Mouse (Mus musculus): ENCODE results near the gene Prrt2. TPM values are rescaled to one million over a fixed set of nuclear protein-coding genes. Genes with fewer than 3 reads are reported as not detected.

Gene Prrt2
- polyA plus RNA-seq, 1 experiment from 2014 or later, result 13.1 TPM

Small RNA genes lying within 50 kb of the gene (microRNA-seq; reads per million reads assigned to microRNA genes)
- not detected for gene Gm44343

Other genes starting within 250 kb of the Prrt2 start
- gene Ypel3, start 244.3 kb downstream of the Prrt2 start, polyA plus RNA-seq (2015; fragmentation: Nextera tagmentation; extraction: Ambion mirVana), result 104 and 112 TPM in 2 replicates
- 0.27 and 0.59 TPM in 2 replicates for gene Tbx6, start 239.7 kb downstream of the Prrt2 start, polyA plus RNA-seq (2015; fragmentation: Nextera tagmentation; extraction: Ambion mirVana)
- gene Ppp4c, start 228.7 kb downstream of the Prrt2 start, polyA plus RNA-seq (2015; fragmentation: Nextera tagmentation; extraction: Ambion mirVana), result 300 and 311 TPM in 2 replicates
- gene Fam57b, start 223.5 kb downstream of the Prrt2 start, polyA plus RNA-seq (2015; fragmentation: Nextera tagmentation; extraction: Ambion mirVana), result 0.45 and 0.70 TPM in 2 replicates
- gene 4930451I11Rik, start 189.6 kb downstream of the Prrt2 start, polyA plus RNA-seq (2015; fragmentation: Nextera tagmentation; extraction: Ambion mirVana), result not detected in 2 replicates
- gene Doc2a, start 173.8 kb downstream of the Prrt2 start, polyA plus RNA-seq (2015; fragmentation: Nextera tagmentation; extraction: Ambion mirVana), result 1.6 and 1.9 TPM in 2 replicates
- gene Hirip3, start 159.2 kb downstream of the Prrt2 start, polyA plus RNA-seq (2015; fragmentation: Nextera tagmentation; extraction: Ambion mirVana), result 37.5 and 43.0 TPM in 2 replicates
- gene Ino80e, start 158.8 kb downstream of the Prrt2 start, polyA plus RNA-seq (2015; fragmentation: Nextera tagmentation; extraction: Ambion mirVana), result 84.1 and 108 TPM in 2 replicates
- 53.4 and 53.6 TPM in 2 replicates for gene Taok2, start 136.5 kb downstream of the Prrt2 start, polyA plus RNA-seq (2015; fragmentation: Nextera tagmentation; extraction: Ambion mirVana)
- gene Tmem219, start 98.3 kb downstream of the Prrt2 start, polyA plus RNA-seq (2015; fragmentation: Nextera tagmentation; extraction: Ambion mirVana), result 28.3 and 28.6 TPM in 2 replicates
- 17.8 and 19.8 TPM in 2 replicates for gene Kctd13, start 92.3 kb downstream of the Prrt2 start, polyA plus RNA-seq (2015; fragmentation: Nextera tagmentation; extraction: Ambion mirVana)
- gene Asphd1, start 71.6 kb downstream of the Prrt2 start, polyA plus RNA-seq (2015; fragmentation: Nextera tagmentation; extraction: Ambion mirVana), result 0.13 and 0.25 TPM in 2 replicates
- 0.76 and 0.77 TPM in 2 replicates for gene Sez6l2, start 70.6 kb downstream of the Prrt2 start, polyA plus RNA-seq (2015; fragmentation: Nextera tagmentation; extraction: Ambion mirVana)
- gene Cdipt, start 45.3 kb downstream of the Prrt2 start, polyA plus RNA-seq (2015; fragmentation: Nextera tagmentation; extraction: Ambion mirVana), result 95.8 and 97.0 TPM in 2 replicates
- 1.3 and 1.7 TPM in 2 replicates for gene Cdiptos, start 45.1 kb downstream of the Prrt2 start, polyA plus RNA-seq (2015; fragmentation: Nextera tagmentation; extraction: Ambion mirVana)
- gene Mvp, start 6.6 kb downstream of the Prrt2 start, polyA plus RNA-seq (2015; fragmentation: Nextera tagmentation; extraction: Ambion mirVana), result 5.3 and 7.1 TPM in 2 replicates
- gene Pagr1b, start 4.7 kb downstream of the Prrt2 start, polyA plus RNA-seq (2015; fragmentation: Nextera tagmentation; extraction: Ambion mirVana), result 0.47 TPM in 1 of 2 replicates, not detected in the other
- 50.4 and 53.7 TPM in 2 replicates for gene Pagr1a, start 3.9 kb downstream of the Prrt2 start, polyA plus RNA-seq (2015; fragmentation: Nextera tagmentation; extraction: Ambion mirVana)
- gene Gm42742, start 114 bp downstream of the Prrt2 start, polyA plus RNA-seq (2015; fragmentation: Nextera tagmentation; extraction: Ambion mirVana), result 83.4 and 89.6 TPM in 2 replicates
- gene Maz, start 5.8 kb upstream of the Prrt2 start, polyA plus RNA-seq (2015; fragmentation: Nextera tagmentation; extraction: Ambion mirVana), result 63.6 and 73.0 TPM in 2 replicates
- 99.4 and 124 TPM in 2 replicates for gene Kif22, start 21.3 kb upstream of the Prrt2 start, polyA plus RNA-seq (2015; fragmentation: Nextera tagmentation; extraction: Ambion mirVana)
- gene Zg16, start 66.1 kb upstream of the Prrt2 start, polyA plus RNA-seq (2015; fragmentation: Nextera tagmentation; extraction: Ambion mirVana), result 15.5 TPM in 1 of 2 replicates, not detected in the other
- 1.8 and 2.0 TPM in 2 replicates for gene AI467606, start 70.1 kb upstream of the Prrt2 start, polyA plus RNA-seq (2015; fragmentation: Nextera tagmentation; extraction: Ambion mirVana)
- gene Qprt, start 101.0 kb upstream of the Prrt2 start, polyA plus RNA-seq (2015; fragmentation: Nextera tagmentation; extraction: Ambion mirVana), result 1.1 and 1.2 TPM in 2 replicates
- 0.15 and 0.25 TPM in 2 replicates for gene Spn, start 116.6 kb upstream of the Prrt2 start, polyA plus RNA-seq (2015; fragmentation: Nextera tagmentation; extraction: Ambion mirVana)
- 68.3 and 73.3 TPM in 2 replicates for gene Cd2bp2, start 174.8 kb upstream of the Prrt2 start, polyA plus RNA-seq (2015; fragmentation: Nextera tagmentation; extraction: Ambion mirVana)
- 30.4 and 32.0 TPM in 2 replicates for gene Tbc1d10b, start 187.3 kb upstream of the Prrt2 start, polyA plus RNA-seq (2015; fragmentation: Nextera tagmentation; extraction: Ambion mirVana)
- 34.1 and 41.1 TPM in 2 replicates for gene Mylpf, start 187.7 kb upstream of the Prrt2 start, polyA plus RNA-seq (2015; fragmentation: Nextera tagmentation; extraction: Ambion mirVana)
- gene Zfp553, start 211.8 kb upstream of the Prrt2 start, polyA plus RNA-seq (2015; fragmentation: Nextera tagmentation; extraction: Ambion mirVana), result 53.7 and 55.0 TPM in 2 replicates
- gene Sept1, start 211.9 kb upstream of the Prrt2 start, polyA plus RNA-seq (2015; fragmentation: Nextera tagmentation; extraction: Ambion mirVana), result 26.9 and 29.6 TPM in 2 replicates
- gene Zfp771, start 223.1 kb upstream of the Prrt2 start, polyA plus RNA-seq (2015; fragmentation: Nextera tagmentation; extraction: Ambion mirVana), result 78.2 and 83.9 TPM in 2 replicates
- 156 and 206 TPM in 2 replicates for gene Dctpp1, start 239.5 kb upstream of the Prrt2 start, polyA plus RNA-seq (2015; fragmentation: Nextera tagmentation; extraction: Ambion mirVana)

Data from embryonic facial prominence, embryonic 13.5 days (tissue).